Mouse (Mus musculus) embryonic facial prominence, embryonic 13.5 days (tissue): ENCODE measurements at regions not wholly inside any gene's neighbourhood (a gene's known extent, or its start where the extent isn't known, plus 50 kb on each side); places are given as distances from the start of the nearest gene placed in this dataset. TPM values are rescaled to one million over a fixed set of nuclear protein-coding genes. Genes with fewer than 3 reads are reported as not detected.

ENCODE experiments used
- microRNA-seq: library from miRNA; unstranded; fragments of <30 nt; microRNA quantifications from one replicate; pipeline ENCODE4, GENCODE M21; 2016

Small RNA genes in the stretch of these regions (microRNA-seq; reads per million reads assigned to microRNA genes)
- gene Gm22401 = not detected
